Mouse (Mus musculus) right cerebral cortex, adult 18-20 months (tissue): ENCODE measurements around the gene Fbxo30.
"Not testable (repeated sequence)": the region's sequence is repeated elsewhere in the genome, so short reads cannot be mapped to it uniquely, and the experiment has no call there.

ENCODE experiments used
- DNase-seq: peaks from one replicate; pipeline ENCODE4 v3.0.0; 2022; ENCODE audit warnings: mixed read lengths

Gene Fbxo30

DNA sequence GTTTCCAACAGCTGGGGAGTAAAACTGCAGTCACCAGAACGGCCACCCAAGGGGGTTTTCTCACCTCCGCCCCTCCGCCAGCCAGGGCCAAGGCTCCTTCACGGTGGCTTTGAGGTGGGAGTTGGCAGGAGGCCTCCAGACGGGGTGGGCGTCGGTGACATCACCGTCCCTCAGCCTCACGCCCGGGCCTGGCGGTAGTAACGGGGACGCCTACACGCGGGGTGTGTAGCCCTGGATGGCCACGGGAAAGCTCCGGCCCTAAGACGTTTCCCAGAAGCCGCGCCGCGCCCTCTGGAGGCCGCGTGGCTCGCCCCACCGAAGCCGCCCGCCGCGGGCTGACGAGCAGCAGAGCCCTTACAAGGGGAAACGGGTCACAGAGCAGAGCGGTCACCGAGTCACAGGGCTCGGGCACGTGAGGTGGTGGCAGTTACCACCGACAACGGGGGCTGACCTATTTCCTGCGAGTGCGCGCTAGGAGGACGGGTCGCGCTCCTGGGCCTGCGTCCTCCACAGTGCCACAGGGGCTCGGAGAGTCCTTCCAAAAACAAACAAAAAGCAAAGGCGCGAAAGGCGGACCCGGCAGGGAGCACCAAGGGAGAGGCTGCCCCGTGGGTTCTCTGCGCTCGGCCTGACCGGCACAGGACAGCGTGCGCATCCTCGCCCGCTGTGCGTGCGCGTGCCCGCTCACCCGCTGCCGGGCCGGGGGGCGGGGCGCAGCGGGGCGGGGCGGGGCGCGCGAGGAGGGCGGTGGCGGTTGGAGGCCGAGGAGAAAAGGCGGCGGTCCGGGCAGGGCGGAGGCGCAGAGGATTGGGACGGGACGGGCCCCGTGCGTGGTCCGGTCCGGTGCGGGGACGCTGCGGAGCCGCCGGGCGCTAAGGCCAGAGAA, at the start of gene Fbxo30:
Gene Fbxo30, plus strand, starts transcription at position 753 of the 886 bp plus-strand sequence.
- peak; percentile 91 for DNase-seq

GRCm38 (mm10) chr10:11233208-11233607, 47.9 kb upstream of the Fbxo30 start:
- no peak for DNase-seq

DNA sequence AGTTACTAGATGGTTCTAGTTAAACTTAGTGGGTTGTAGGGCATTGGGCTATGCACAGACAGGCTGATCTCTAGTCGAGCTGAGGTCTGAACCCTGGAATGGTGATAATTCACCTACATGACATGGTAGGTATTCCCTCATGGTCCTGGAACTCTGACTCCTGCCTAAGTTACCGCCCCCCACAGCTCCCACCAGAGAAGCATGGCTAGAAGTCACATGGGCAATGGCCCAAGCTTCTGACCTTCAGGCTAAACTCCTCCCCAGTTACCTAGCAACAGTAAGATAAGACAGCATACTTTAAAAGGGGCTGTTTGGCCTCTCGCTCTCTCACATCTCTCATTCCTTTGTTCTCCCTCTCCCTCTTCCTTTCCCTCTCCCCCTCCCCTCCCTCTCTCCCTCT, 38.1 kb upstream of the Fbxo30 start:
- DNase-seq, result not testable (repeated sequence)

DNA sequence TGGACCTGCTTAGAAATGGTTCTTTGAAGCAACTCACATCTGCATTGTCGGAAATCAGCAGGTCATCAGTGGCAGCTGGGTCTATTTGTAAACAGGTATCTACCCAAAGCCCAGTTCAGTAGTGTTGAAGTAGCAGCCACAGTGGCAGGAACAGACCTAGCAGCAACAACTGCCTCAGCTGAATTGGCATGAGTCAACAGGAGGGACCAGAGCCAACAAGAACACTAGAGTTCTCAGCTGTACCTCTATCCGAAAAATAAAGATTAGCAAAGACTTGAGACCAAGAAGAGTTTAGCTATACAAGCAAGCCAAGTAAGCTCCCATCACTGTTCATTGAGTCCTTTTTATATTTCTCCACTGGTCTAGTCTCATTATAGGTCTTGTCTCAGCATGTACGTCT, 32.9 kb upstream of the Fbxo30 start:
- DNase-seq, result no peak

GRCm38 (mm10) chr10:11250247-11250997, 30.7 kb upstream of the Fbxo30 start:
- no peak for DNase-seq

GRCm38 (mm10) chr10:11253581-11253980, 27.5 kb upstream of the Fbxo30 start:
- DNase-seq, result not testable (repeated sequence)

DNA sequence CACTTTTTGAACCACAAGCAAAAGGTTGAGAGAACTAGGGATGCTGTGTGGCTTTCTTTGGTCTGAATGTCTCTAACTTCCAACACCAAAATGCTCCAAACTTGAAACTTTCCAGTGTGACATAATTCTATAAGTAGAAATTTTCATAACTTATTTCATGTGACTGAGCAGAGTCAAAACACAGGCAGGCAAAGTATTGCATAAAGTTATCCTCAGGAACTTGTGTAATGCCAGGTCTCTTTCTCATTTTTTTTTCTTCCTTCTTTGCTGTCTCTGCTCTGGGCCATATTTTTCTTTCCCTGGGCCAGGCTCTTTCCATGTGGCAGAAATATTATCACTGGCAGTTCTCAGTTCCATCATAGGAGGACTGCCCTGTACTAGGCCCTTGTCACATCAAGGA, 21.0 kb upstream of the Fbxo30 start:
- DNase-seq, result no peak

DNA sequence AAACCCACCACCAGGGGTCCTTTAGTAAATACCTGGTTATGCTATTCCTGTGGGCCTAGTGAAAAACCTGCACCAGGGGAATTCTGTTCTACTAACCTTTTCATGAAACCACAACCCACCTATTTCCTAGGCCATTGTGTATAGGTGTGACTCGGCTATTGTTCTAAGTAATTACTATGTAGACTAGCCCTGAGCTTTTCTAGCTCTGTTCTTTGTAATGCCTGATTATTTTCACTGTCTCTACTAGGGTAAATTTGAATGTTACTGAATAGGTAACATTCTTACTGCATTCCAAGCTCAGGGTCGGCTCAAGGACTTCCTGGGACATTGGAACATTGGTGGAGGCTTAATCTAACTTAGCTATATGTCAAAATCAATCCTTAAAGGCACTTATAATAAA, 18.8 kb upstream of the Fbxo30 start:
- not testable (repeated sequence) for DNase-seq

DNA sequence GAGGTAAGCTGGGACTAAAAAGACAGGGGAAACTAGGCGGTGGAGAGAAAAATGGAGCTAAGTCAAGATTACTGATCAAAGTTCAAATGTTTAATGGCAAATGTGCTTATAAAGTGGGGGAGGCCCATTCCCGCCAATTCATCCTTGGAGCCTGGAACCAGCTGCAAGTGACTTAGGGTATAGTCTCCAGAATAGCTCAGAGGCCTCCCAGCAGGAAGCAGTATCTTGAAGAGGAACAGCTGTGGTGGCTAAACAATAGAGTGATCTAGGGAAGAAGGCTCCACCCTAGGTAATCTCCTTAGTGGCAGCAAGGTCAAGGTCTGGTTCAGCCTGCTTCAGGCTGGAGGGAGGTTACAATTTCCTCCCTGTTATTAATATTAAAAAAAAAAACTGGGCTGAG, 17.3 kb upstream of the Fbxo30 start:
- DNase-seq, result not testable (repeated sequence)

DNA sequence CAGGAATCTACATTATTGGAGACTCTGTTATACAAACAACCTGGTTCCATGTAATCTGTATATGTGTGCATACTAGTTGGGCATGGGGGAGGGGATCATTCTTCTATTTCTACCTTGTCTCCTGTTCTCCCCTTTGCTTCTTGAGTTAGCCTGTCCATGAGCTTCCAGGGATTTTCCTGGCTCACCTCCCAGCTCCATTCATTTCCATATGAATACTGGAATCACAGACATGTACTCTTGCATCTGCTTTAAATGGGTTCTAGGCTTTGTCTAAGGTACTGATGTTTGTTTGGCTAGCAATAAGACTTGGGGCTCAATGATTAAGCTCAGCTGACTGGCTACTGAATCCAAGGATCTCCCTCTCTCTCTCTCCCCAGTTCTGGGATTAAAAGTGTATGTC, 12.0 kb upstream of the Fbxo30 start:
- DNase-seq, result no peak

DNA sequence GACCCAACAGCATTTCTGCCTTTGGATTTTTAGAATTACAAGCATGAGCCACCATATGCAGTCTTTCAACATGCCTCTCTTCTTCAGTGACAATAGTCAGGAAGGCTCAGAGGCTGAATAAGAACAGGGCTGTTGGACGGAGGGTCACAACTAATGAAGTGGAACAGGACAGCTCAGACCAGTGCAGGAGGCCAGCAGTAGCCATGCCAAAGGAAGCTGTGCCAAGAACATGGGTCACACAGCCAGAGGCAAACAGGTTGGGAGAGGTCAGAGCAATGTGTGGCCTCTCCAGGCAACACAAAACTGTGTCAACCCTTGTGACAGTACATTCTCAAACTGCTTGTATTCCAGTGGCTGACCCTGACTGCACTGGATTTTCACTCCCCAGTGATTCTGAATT, 6.7 kb upstream of the Fbxo30 start:
- DNase-seq, result peak; percentile 12

DNA sequence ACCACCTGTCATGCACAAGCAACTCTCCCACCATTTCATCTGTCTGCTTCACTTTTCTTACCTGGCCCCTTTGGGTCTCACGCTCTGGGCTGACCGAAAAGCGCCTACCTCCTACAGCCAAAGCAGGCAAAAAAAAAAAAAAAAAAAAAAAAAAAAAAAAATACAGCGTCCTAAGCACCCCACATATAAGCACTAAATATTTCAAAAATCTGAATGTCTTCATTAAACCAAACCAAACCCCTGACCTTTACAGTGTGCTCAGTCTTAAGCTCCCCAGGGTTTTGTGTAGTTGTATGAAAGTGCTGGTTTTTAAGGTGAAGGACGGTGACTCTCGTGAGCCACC, 924 bp upstream of the Fbxo30 start:
- no peak for DNase-seq

DNA sequence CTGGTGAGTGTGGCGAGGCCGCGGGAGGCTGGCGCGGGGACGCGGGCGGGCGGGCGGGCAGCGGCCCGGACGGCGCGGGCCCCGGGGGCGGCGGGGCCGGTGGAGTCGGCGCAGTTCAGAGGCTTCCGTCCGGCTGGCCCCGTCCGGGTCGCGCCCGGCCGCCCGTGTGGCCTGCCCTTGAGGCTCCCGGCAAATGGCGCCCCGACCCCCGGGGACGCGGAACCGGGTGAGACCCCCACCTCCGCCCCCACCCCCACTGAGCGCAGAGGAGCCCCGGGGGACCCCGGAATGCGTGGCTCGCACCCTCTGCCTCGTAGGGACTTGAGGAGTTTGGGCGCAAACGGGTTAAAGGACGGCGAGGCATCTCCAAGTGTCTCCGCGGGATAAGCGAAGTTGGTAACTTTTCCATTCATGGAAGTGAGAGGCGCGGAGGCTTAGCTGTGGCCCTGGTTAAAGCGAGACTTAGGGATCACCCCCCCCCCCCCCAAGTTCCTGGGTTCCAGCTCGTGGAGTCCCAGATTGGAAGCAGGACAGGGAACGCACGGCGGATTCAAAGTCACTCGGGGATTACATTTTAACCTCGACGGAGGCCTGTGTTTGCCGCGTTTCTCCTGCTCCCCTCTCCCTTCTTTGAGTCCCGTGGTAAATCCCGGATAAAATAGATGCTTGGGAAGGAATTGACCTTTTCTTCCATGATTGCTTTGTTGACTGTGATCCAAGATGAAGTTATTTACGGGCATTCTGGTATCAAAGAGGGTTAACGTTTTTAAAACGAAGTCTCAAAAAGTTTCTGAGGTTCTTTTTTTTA, 572 bp downstream of the Fbxo30 start:
- DNase-seq, result peak; percentile 12

DNA sequence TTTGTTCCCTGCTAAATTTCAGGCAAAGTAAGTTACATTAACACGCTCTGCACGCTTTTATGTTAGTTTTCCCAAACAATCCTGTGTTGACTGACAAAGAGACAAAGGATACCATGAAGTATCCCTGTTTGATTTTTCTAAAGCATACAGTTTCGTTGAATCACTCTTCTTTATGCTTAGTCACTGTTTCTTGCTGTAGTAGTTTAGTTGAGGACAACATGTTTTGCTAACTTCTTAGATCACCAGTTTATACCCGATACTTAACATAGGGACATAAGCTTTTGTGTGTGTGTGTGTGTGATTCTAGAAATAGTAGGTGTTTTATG, 1.1 kb downstream of the Fbxo30 start:
- DNase-seq, result no peak

- DNase-seq, result no peak
Observed at GRCm38 (mm10) chr10:11298418-11298817, 17.3 kb downstream of the Fbxo30 start.

DNA sequence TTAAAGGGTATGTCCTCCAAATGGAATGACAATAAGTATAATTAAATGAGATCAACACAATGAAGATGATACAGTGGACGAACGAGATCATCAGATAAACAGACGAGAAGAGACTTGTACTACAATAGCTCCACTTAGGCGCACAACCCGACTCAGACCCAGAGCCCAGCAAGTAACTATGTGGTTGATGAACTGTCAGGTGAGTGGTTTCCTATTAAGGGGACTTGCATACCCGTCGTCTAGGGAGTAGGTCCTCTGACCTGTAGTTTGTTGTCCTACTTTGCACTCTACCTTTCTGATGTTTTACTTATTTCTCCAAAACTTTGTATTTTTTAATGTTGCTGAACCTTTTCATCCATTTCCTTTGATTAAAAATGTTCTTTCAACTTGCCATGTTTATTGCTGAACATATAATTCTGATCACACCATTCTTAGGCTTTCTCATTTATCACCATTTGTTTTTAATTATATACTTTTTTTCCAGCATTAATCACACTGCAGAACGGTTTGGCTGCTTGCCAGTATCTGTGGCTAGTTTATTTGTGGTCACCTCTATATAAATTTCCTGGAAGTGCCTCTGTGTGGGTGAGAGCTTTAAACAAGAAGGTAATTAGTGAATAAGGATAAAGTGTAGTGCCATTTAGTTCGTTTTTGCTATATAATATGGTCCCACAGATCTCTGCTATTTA, 24.4 kb downstream of the Fbxo30 start:
- no peak for DNase-seq

- DNase-seq, result no peak
Observed at GRCm38 (mm10) chr10:11306054-11306367, 24.9 kb downstream of the Fbxo30 start.

- no peak for DNase-seq
Observed at GRCm38 (mm10) chr10:11309866-11310265, 28.7 kb downstream of the Fbxo30 start.

DNA sequence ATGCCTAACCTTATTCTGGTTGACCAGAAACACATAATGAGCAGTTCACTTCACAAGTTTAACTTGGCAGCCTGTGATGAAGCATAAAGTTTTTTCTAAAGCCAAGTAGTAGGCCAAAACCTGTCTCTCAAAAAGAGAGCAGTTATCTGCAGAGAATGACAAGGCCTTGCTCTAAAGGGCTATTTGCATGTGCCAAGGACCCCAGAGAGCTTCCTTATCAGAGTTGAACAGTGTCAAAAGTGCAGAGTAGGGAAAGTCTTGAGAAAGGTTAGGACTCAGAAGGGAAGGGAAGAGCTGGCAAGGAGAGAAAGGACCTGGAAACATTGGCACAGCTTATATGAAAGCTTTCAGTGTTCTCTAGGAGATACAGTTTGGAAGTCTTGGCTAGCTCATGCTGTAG, 29.4 kb downstream of the Fbxo30 start:
- DNase-seq, result no peak

GRCm38 (mm10) chr10:11317856-11318454, 36.8 kb downstream of the Fbxo30 start:
- DNase-seq, result not testable (repeated sequence)

GRCm38 (mm10) chr10:11319446-11319970, 38.4 kb downstream of the Fbxo30 start:
- DNase-seq, result no peak

DNA sequence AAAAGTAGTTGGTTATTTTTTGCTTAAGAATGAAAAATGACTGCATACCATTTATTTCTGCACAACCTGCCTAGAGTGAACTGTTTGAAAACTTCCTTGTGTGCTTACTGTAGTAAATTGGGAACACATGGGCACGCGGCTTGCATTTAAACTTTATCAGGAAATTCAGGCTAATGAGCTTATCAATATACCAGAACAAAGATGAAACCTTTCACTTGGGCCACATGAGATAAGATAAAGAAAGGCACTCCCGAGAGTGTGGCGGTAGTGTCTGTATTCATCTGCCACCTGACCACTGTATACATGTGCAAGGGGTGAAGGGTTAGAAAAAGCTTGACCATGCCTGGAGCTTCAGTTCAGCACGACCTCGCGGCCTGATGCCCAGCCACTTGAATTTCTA, 41.2 kb downstream of the Fbxo30 start:
- no peak for DNase-seq
